Comparison of ENCODE assay signal across 1 mouse cellular context in genomic region chr7:140077698-140078097, GRCm38 (mm10).
TF ChIP-seq lines count a peak whose summit lies in the region.

No protein-coding gene starts in this region.

TF ChIP-seq in MEL, 35 proteins besides CTCF, POLR2A, EP300 and RAD21:
- TF ChIP-seq HCFC1 (IDR thresholded peaks at IDR 0.05; ENCODE audit: low read depth, low read length) (0 out of 2 replicates have a peak, but pooled peaks have one; percentile 13), ETS1 (IDR thresholded peaks at IDR 0.05; ENCODE audit: low read depth, low read length) (no peak; the same call in 1 of the 2 replicates), MAX (IDR thresholded peaks at IDR 0.05; ENCODE audit: low read length) (peak; percentile 43; the same call in 1 of the 2 replicates), MYC (IDR thresholded peaks at IDR 0.05; ENCODE audit: low read depth, low read length) (peak; percentile 77; the same call in 1 of the 2 replicates), ZNF384 (IDR thresholded peaks at IDR 0.05; ENCODE audit: low read depth, low read length) (peak; percentile 94), SIN3A (IDR thresholded peaks at IDR 0.05; ENCODE audit: low read length) (0 out of 2 replicates have a peak, but pooled peaks have one; percentile 21)
TF ChIP-seq in MEL: peak in this region for 5.
